Mouse (Mus musculus) forebrain, embryonic 10.5 days (tissue): ENCODE data around the gene 4933415A04Rik. TPM values are rescaled to one million over a fixed set of nuclear protein-coding genes. Genes with fewer than 3 reads are reported as not detected.

Experiments used
- DNase-seq: peaks from one replicate; pipeline ENCODE4 v3.0.0-alpha.2; 2017; ENCODE audit warnings: low spot score; ENCODE audit errors: extremely low spot score
- H3K27ac ChIP-seq: fragments of 300-500 bp; sonication (generic); 2 replicates; pipeline ENCODE4 v1.5.1; 2016; ENCODE audit warnings: mild to moderate bottlenecking
- H3K27me3 ChIP-seq: fragments of 300-500 bp; sonication (generic); 2 replicates; pipeline ENCODE4 v1.6.1; 2016; ENCODE audit warnings: mild to moderate bottlenecking; ENCODE audit not compliant: poor library complexity, severe bottlenecking
- H3K36me3 ChIP-seq: fragments of 300-500 bp; sonication (generic); replicated peaks from 2 replicates; pipeline ENCODE4 v1.6.1; 2016; ENCODE audit warnings: mild to moderate bottlenecking, moderate library complexity
- H3K4me1 ChIP-seq: fragments of 300-500 bp; sonication (generic); 2 replicates; pipeline ENCODE4 v1.6.1; 2016
- H3K4me3 ChIP-seq: fragments of 300-500 bp; sonication (generic); 2 replicates; pipeline ENCODE4 v1.5.1; 2016; ENCODE audit warnings: mild to moderate bottlenecking, moderate library complexity
- H3K9me3 ChIP-seq: fragments of 300-500 bp; sonication (generic); 2 replicates; pipeline ENCODE4 v1.6.1; 2016; ENCODE audit warnings: mild to moderate bottlenecking, moderate library complexity
- WGBS: fragments of 180-500 bp; shearing (Covaris S2); methylation state at CpG from one replicate; pipeline ENCODE4 v1.1.7; 2016; 5-methylcytosine and 5-hydroxymethylcytosine counted together
- polyA plus RNA-seq: library from polyadenylated mRNA; unstranded; fragments of >200 nt; fragmentation: Nextera tagmentation; extraction: Ambion mirVana; gene quantifications from 2 replicates; pipeline ENCODE4 v1.2.1, GENCODE M21; 2016

The 4933415A04Rik gene
- polyA plus RNA-seq, 1 experiment from 2014 or later, result 10.7 TPM

DNA sequence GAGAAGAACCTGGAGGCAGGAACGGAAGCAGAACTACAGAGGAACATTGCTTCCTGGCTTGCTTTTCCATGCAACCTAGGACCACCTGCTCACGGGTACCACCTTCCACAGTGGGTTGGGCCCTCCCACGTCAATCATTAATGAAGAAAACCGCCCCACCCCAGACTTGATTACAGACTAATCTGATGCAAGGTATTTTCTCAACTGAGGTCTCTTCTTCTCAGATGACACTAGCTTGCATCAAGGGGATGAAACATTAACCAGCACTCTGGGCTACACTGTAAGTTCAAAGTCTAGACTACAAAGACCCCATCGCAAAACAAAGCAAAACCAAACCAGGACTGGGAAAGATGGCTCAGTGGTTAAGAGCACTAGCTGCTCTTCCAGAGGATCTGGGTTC is 34.9 kb downstream of the 4933415A04Rik start:
- H3K27ac ChIP-seq, result no peak overlapping the region
- 87% methylated on average over 5 of the region's 5 CpGs for WGBS
- no peak for DNase-seq
- H3K4me1 ChIP-seq, result peaks cover 28% of the 10 kb centered on the region
- no peaks in the 10 kb centered on the region for H3K36me3 ChIP-seq
- H3K4me3 ChIP-seq, result no peak overlapping the region
- H3K27me3 ChIP-seq, result no peaks in the 10 kb centered on the region
- no peaks in the 10 kb centered on the region for H3K9me3 ChIP-seq

GRCm38 (mm10) chr11:43624341-43624740 is 37.5 kb downstream of the 4933415A04Rik start:
- 0 out of 2 replicates have a peak, but pooled peaks cover 4% of the 10 kb centered on the region for H3K27me3 ChIP-seq
- H3K27ac ChIP-seq, result no peak overlapping the region
- no peak overlapping the region for H3K4me3 ChIP-seq
- DNase-seq, result no peak
- peaks cover 18% of the 10 kb centered on the region for H3K4me1 ChIP-seq
- H3K36me3 ChIP-seq, result no peaks in the 10 kb centered on the region
- no peaks in the 10 kb centered on the region for H3K9me3 ChIP-seq
- WGBS, result 95% methylated on average over 1 of the region's 1 CpGs

- Histone ChIP-seq H3K27ac (peak overlapping the region; percentile 51), H3K4me1 (peaks cover 18% of the 10 kb centered on the region), H3K27me3 (0 out of 2 replicates have a peak, but pooled peaks cover 4% of the 10 kb centered on the region), H3K4me3 (peak overlapping the region; percentile 35), H3K36me3 (no peaks in the 10 kb centered on the region), H3K9me3 (no peaks in the 10 kb centered on the region)
- no peak for DNase-seq
- 6% methylated on average over 12 of the region's 12 CpGs for WGBS
Measured at GRCm38 (mm10) chr11:43626300-43626926, 39.6 kb downstream of the 4933415A04Rik start.

- Histone ChIP-seq H3K27ac (peak overlapping the region; percentile 51), H3K36me3 (no peaks in the 10 kb centered on the region), H3K27me3 (0 out of 2 replicates have a peak, but pooled peaks cover 4% of the 10 kb centered on the region), H3K9me3 (no peaks in the 10 kb centered on the region), H3K4me1 (peaks cover 18% of the 10 kb centered on the region), H3K4me3 (peak overlapping the region; percentile 35)
- 35% methylated on average over 18 of the region's 18 CpGs for WGBS
- DNase-seq, result no peak
Measured at GRCm38 (mm10) chr11:43626927-43627645, 40.2 kb downstream of the 4933415A04Rik start.

DNA sequence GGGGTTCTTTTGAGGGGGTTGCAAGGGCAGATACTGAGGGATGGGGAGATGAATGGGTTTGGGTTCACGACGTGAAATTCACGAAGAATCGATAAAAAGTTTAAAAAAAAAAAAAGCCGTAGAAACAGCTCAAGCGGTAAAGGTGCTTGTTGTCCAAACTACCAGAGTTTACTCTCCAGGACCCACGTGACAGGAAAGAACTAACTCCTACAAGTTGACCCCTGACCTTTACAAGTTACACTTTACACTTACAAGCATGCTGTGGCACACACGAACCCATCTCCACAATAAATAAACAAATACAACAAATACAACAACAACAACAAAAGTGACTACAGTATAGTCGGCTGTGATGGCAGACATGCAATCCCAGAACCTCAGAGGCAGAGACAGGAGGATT is 44.8 kb downstream of the 4933415A04Rik start:
- 0 out of 2 replicates have a peak, but pooled peaks cover 4% of the 10 kb centered on the region for H3K27me3 ChIP-seq
- H3K9me3 ChIP-seq, result no peaks in the 10 kb centered on the region; the same call in 1 of the 2 replicates
- WGBS, result 91% methylated on average over 9 of the region's 9 CpGs
- H3K27ac ChIP-seq, result no peak overlapping the region
- no peak overlapping the region for H3K4me3 ChIP-seq
- H3K4me1 ChIP-seq, result peaks cover 29% of the 10 kb centered on the region
- DNase-seq, result no peak
- H3K36me3 ChIP-seq, result no peaks in the 10 kb centered on the region

DNA sequence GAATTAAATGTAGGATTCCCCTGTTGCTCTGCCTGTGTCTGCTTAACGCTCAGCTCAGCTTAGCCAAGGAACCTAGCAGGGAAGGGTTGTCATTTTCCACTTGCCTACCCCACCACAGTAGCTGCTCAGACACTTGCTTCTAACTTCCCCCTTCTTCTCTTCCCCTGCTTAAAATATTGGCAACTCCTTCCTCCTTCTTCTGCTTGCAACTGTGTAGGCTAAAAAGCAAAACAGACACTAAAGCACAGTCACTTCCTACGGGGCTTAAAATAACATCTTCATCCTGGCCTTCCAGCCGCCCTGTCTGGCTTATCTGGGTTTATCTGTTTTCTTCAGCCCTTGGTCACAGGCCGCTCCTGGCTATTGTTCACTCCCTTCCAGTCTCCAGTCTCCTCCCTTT is 45.7 kb downstream of the 4933415A04Rik start:
- 59% methylated on average over 4 of the region's 4 CpGs for WGBS
- Histone ChIP-seq H3K4me1 (peaks cover 21% of the 10 kb centered on the region), H3K9me3 (no peaks in the 10 kb centered on the region; the same call in 1 of the 2 replicates), H3K27ac (peak overlapping the region; percentile 1; the same call in 1 of the 2 replicates), H3K4me3 (no peak overlapping the region), H3K36me3 (no peaks in the 10 kb centered on the region), H3K27me3 (0 out of 2 replicates have a peak, but pooled peaks cover 4% of the 10 kb centered on the region)
- no peak for DNase-seq

DNA sequence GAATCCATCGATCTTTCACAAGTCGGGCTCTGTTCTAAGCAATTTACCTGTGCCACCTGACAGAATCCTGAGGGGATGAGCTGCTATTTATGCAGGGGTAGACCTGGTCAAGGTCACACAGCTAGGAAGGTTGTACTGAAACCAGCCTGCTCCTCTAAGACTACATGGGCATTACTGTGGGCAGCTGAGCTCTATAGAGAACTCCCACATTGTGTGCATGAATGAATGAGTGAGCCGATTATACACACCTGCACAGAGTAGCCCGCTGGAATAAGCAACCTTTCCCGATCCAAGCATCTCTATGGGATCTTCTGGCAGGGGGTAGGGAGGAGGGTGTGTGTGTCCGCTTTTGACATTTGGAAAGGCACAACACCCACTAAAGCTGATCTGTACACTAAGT is 46.3 kb downstream of the 4933415A04Rik start:
- no peaks in the 10 kb centered on the region for H3K36me3 ChIP-seq
- H3K9me3 ChIP-seq, result no peaks in the 10 kb centered on the region; the same call in 1 of the 2 replicates
- H3K27me3 ChIP-seq, result 0 out of 2 replicates have a peak, but pooled peaks cover under 1% of the 10 kb centered on the region
- H3K4me3 ChIP-seq, result no peak overlapping the region
- peak overlapping the region; percentile 74 for H3K27ac ChIP-seq
- peaks cover 21% of the 10 kb centered on the region for H3K4me1 ChIP-seq
- DNase-seq, result no peak
- 76% methylated on average over 6 of the region's 6 CpGs for WGBS

- H3K9me3 ChIP-seq, result no peaks in the 10 kb centered on the region; the same call in 1 of the 2 replicates
- peaks cover 21% of the 10 kb centered on the region for H3K4me1 ChIP-seq
- H3K27ac ChIP-seq, result peak overlapping the region; percentile 74
- no peaks in the 10 kb centered on the region for H3K27me3 ChIP-seq
- peak overlapping the region; percentile 11 for H3K4me3 ChIP-seq
- DNase-seq, result peak; percentile 61
- no peaks in the 10 kb centered on the region for H3K36me3 ChIP-seq
- 31% methylated on average over 19 of the region's 19 CpGs for WGBS
Measured at GRCm38 (mm10) chr11:43633658-43634401, 47.0 kb downstream of the 4933415A04Rik start.

- H3K27ac ChIP-seq, result no peak overlapping the region
- peaks cover 7% of the 10 kb centered on the region; the same call in 1 of the 2 replicates for H3K9me3 ChIP-seq
- no peak for DNase-seq
- peaks cover 21% of the 10 kb centered on the region for H3K4me1 ChIP-seq
- no peaks in the 10 kb centered on the region for H3K27me3 ChIP-seq
- H3K4me3 ChIP-seq, result no peak overlapping the region
- 83% methylated on average over 4 of the region's 4 CpGs for WGBS
- no peaks in the 10 kb centered on the region for H3K36me3 ChIP-seq
Measured at GRCm38 (mm10) chr11:43636761-43637160, 49.9 kb downstream of the 4933415A04Rik start.

- peaks cover 7% of the 10 kb centered on the region; the same call in 1 of the 2 replicates for H3K9me3 ChIP-seq
- no peak overlapping the region for H3K27ac ChIP-seq
- DNase-seq, result no peak
- peaks cover 21% of the 10 kb centered on the region for H3K4me1 ChIP-seq
- H3K4me3 ChIP-seq, result no peak overlapping the region
- no peaks in the 10 kb centered on the region for H3K27me3 ChIP-seq
- no peaks in the 10 kb centered on the region for H3K36me3 ChIP-seq
- WGBS, result 93% methylated on average over 3 of the region's 3 CpGs
Measured at GRCm38 (mm10) chr11:43638486-43638885, 51.6 kb downstream of the 4933415A04Rik start.
